Mouse (Mus musculus) 3134 (cell line): Measurements from ENCODE around the gene Arhgef5.

Experiments
- DNase-seq: peaks from one replicate; pipeline ENCODE4 v3.0.0-alpha.2; 2011; ENCODE audit warnings: low spot score; ENCODE audit not compliant: insufficient read length; ENCODE audit errors: extremely low read depth

Arhgef5 gene

GRCm38 (mm10) chr6:43312961-43313656, 47.7 kb downstream of the Arhgef5 start:
- DNase-seq: no peak

- DNase-seq: no peak
Observed at GRCm38 (mm10) chr6:43333479-43333878, 68.1 kb downstream of the Arhgef5 start.

DNA sequence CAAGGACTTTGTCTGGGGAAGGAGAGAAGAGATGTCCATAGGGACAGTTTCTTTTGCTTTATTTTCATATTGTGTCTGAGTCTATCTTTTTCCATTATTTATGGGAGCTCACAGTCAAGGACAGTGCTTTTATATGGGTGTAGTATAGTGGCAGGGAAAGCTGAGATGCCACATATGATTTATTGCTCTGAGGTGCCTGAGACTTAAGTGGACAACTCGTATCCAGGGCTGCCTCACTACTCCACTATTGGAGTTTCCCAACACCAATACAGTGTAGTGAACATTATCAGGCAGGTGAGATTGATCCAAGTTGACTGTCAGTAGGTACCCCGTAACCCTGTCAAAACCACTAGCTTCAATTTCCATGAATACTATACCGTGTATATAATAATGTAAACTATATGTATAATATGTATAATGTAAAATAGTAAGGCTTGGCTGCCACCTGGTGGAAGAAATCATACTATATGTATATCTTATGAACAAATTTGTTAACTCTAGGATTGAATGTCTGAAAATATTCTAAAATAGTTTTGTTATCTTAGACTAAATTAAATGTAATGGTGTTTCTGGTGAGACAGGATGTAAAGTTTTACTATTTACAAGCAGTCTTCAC, 70.3 kb downstream of the Arhgef5 start:
- DNase-seq: no peak

DNA sequence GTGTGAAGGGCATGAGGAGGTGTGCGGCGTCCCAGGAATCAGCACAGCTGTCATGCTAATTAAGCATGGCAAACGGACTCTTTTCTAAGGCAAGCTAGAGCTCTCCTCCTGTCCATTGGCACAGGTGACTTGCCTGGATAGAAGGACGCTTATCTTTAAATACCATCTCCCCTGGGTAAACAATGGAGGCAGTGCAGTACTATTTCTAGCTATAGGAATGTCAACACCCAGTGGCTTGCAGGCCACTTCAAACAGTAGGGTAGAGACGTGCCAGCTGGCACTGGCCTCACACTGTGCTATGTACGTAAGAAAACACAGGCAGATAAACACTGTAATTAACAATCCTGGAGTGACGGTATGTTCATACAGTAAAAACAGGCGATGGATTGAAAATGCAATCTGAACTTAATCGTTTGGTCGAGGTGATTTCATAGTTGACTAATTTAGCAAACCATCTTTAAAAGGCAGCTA, 72.1 kb downstream of the Arhgef5 start:
- DNase-seq: no peak

DNA sequence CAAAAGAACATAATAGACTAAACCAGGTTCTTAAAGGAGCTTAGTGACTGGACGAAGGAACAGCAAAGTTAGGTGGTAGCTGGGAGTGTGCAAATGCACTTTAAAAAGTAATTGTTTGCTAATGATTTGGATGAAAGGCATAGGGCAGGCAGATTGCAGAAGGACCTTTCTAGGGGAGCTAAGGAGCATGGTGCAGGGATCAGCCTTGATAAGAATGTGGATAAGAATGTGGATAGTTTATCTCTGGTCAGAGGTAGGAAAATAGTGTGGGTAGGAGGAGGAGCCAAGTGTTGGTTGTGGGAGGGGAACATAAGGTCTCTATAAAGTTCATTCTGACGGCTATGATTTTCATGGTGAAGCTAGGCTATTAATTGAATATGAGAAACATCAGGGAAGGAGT, 73.4 kb downstream of the Arhgef5 start:
- no peak for DNase-seq
